Mouse (Mus musculus) kidney, embryonic 14.5 days (tissue): ENCODE measurements around the gene Fancd2. TPM values are rescaled to one million over a fixed set of nuclear protein-coding genes. Genes with fewer than 3 reads are reported as not detected.

Experiments used
- ATAC-seq: fragments of 200-750 bp; cut with Nextera tagmentation; 2 replicates; pipeline ENCODE4 v1.8.0; 2017; ENCODE audit warnings: moderate number of reproducible peaks, mild to moderate bottlenecking, moderate TSS enrichment, moderate library complexity; ENCODE audit not compliant: low FRiP score, low TSS enrichment
- H3K27ac ChIP-seq: fragments of 300-500 bp; sonication (generic); 2 replicates; pipeline ENCODE4 v1.5.1; 2014; ENCODE audit warnings: low read depth, mild to moderate bottlenecking, low read length, moderate library complexity, mixed read lengths
- H3K27me3 ChIP-seq: fragments of 300-500 bp; sonication (generic); 2 replicates; pipeline ENCODE4 v1.6.1; 2014; ENCODE audit warnings: mild to moderate bottlenecking, low read length; ENCODE audit not compliant: control insufficient read depth, insufficient read depth
- H3K36me3 ChIP-seq: fragments of 300-500 bp; sonication (generic); 2 replicates; pipeline ENCODE4 v1.6.1; 2014; ENCODE audit warnings: low read length, mixed read lengths; ENCODE audit not compliant: control insufficient read depth, insufficient read depth
- H3K4me1 ChIP-seq: fragments of 300-500 bp; sonication (generic); 2 replicates; pipeline ENCODE4 v1.6.1; 2014; ENCODE audit warnings: low read length, mixed read lengths; ENCODE audit not compliant: control insufficient read depth, insufficient read depth
- H3K4me2 ChIP-seq: fragments of 300-500 bp; sonication (generic); replicated peaks from 2 replicates; pipeline ENCODE4 v1.6.1; 2014; ENCODE audit warnings: low read depth, mild to moderate bottlenecking, low read length
- H3K4me3 ChIP-seq: fragments of 300-500 bp; sonication (generic); 2 replicates; pipeline ENCODE4 v1.5.1; 2014; ENCODE audit warnings: mild to moderate bottlenecking, low read length
- H3K9ac ChIP-seq: fragments of 300-500 bp; sonication (generic); 2 replicates; pipeline ENCODE4 v1.6.1; 2014; ENCODE audit warnings: low read depth, mild to moderate bottlenecking, low read length, moderate library complexity
- H3K9me3 ChIP-seq: fragments of 300-500 bp; sonication (generic); 2 replicates; pipeline ENCODE4 v1.6.1; 2016; ENCODE audit warnings: low read length; ENCODE audit not compliant: control insufficient read depth
- WGBS: fragments of 180-500 bp; shearing (Covaris S2); extraction: QIAGEN DNeasy Blood & Tissue Kit; methylation state at CpG from one replicate; pipeline ENCODE4 v1.1.7; 2014; 5-methylcytosine and 5-hydroxymethylcytosine counted together
- polyA plus RNA-seq: library from polyadenylated mRNA; unstranded; fragments of >200 nt; fragmentation: Nextera tagmentation; extraction: Ambion mirVana; gene quantifications from 2 replicates; pipeline ENCODE4 v1.2.1, GENCODE M21; 2014

The Fancd2 gene
- polyA plus RNA-seq, 1 experiment from 2014 or later = 16.1 TPM

- H3K4me2 ChIP-seq = no peak overlapping the region
- no peaks in the 10 kb centered on the region for H3K4me1 ChIP-seq
- H3K27me3 ChIP-seq = no peaks in the 10 kb centered on the region
- H3K9ac ChIP-seq = no peak overlapping the region
- WGBS = 99% methylated on average over 8 of the region's 12 CpGs
- no peak overlapping the region for H3K27ac ChIP-seq
- no peaks in the 10 kb centered on the region for H3K9me3 ChIP-seq
- no peak for ATAC-seq
- peaks cover 2% of the 10 kb centered on the region; the same call in 1 of the 2 replicates for H3K36me3 ChIP-seq
- H3K4me3 ChIP-seq = no peak overlapping the region
Observed at GRCm38 (mm10) chr6:113543906-113544481, 12.5 kb downstream of the Fancd2 start.

GRCm38 (mm10) chr6:113559736-113560135 is 28.3 kb downstream of the Fancd2 start:
- Histone ChIP-seq H3K9me3 (no peaks in the 10 kb centered on the region), H3K4me1 (no peaks in the 10 kb centered on the region), H3K4me2 (no peak overlapping the region), H3K9ac (no peak overlapping the region), H3K27me3 (no peaks in the 10 kb centered on the region), H3K36me3 (peaks cover 20% of the 10 kb centered on the region; the same call in 1 of the 2 replicates), H3K4me3 (no peak overlapping the region), H3K27ac (no peak overlapping the region)
- ATAC-seq = no peak
- 92% methylated on average over 6 of the region's 6 CpGs for WGBS

GRCm38 (mm10) chr6:113564557-113564956 is 33.1 kb downstream of the Fancd2 start:
- Histone ChIP-seq H3K27me3 (no peaks in the 10 kb centered on the region), H3K36me3 (peaks cover 38% of the 10 kb centered on the region; the same call in 1 of the 2 replicates), H3K4me1 (no peaks in the 10 kb centered on the region), H3K9ac (no peak overlapping the region), H3K4me3 (no peak overlapping the region), H3K27ac (no peak overlapping the region), H3K9me3 (no peaks in the 10 kb centered on the region), H3K4me2 (no peak overlapping the region)
- WGBS = 77% methylated on average over 1 of the region's 1 CpGs
- ATAC-seq = no peak

GRCm38 (mm10) chr6:113576044-113576443 is 44.6 kb downstream of the Fancd2 start:
- 95% methylated on average over 6 of the region's 6 CpGs for WGBS
- peaks cover 23% of the 10 kb centered on the region; the same call in 1 of the 2 replicates for H3K36me3 ChIP-seq

GRCm38 (mm10) chr6:113579306-113579705 is 47.8 kb downstream of the Fancd2 start:
- Histone ChIP-seq H3K36me3 (peaks cover 12% of the 10 kb centered on the region; the same call in 1 of the 2 replicates), H3K9me3 (no peaks in the 10 kb centered on the region), H3K4me1 (no peaks in the 10 kb centered on the region), H3K4me3 (no peak overlapping the region), H3K9ac (no peak overlapping the region), H3K4me2 (no peak overlapping the region), H3K27ac (no peak overlapping the region), H3K27me3 (no peaks in the 10 kb centered on the region)
- 90% methylated on average over 3 of the region's 3 CpGs for WGBS
- no peak for ATAC-seq

More at GRCm38 (mm10) chr6:113576044-113576443, 44.6 kb downstream of the Fancd2 start:
- Histone ChIP-seq H3K9me3 (no peaks in the 10 kb centered on the region), H3K27me3 (no peaks in the 10 kb centered on the region), H3K4me1 (no peaks in the 10 kb centered on the region), H3K27ac (no peak overlapping the region), H3K4me3 (no peak overlapping the region), H3K9ac (no peak overlapping the region), H3K4me2 (no peak overlapping the region)
- ATAC-seq = no peak

- Histone ChIP-seq H3K4me2 (no peak overlapping the region), H3K27ac (no peak overlapping the region), H3K4me1 (no peaks in the 10 kb centered on the region), H3K36me3 (peaks cover 2% of the 10 kb centered on the region; the same call in 1 of the 2 replicates), H3K9me3 (no peaks in the 10 kb centered on the region), H3K9ac (no peak overlapping the region), H3K27me3 (no peaks in the 10 kb centered on the region), H3K4me3 (no peak overlapping the region)
- no peak for ATAC-seq
- WGBS = 91% methylated on average over 4 of the region's 4 CpGs
Observed at GRCm38 (mm10) chr6:113583023-113583422, 51.5 kb downstream of the Fancd2 start.

GRCm38 (mm10) chr6:113585065-113585464 is 53.6 kb downstream of the Fancd2 start:
- no peak overlapping the region for H3K9ac ChIP-seq
- H3K9me3 ChIP-seq = no peaks in the 10 kb centered on the region
- H3K4me1 ChIP-seq = no peaks in the 10 kb centered on the region
- H3K27ac ChIP-seq = no peak overlapping the region
- no peak overlapping the region for H3K4me3 ChIP-seq
- H3K36me3 ChIP-seq = peaks cover 2% of the 10 kb centered on the region; the same call in 1 of the 2 replicates
- WGBS = 88% methylated on average over 5 of the region's 5 CpGs
- H3K4me2 ChIP-seq = no peak overlapping the region
- no peak for ATAC-seq
- H3K27me3 ChIP-seq = no peaks in the 10 kb centered on the region

GRCm38 (mm10) chr6:113586466-113587183 is 55.1 kb downstream of the Fancd2 start:
- Histone ChIP-seq H3K9ac (no peak overlapping the region), H3K27me3 (no peaks in the 10 kb centered on the region), H3K9me3 (no peaks in the 10 kb centered on the region), H3K4me3 (no peak overlapping the region), H3K4me1 (no peaks in the 10 kb centered on the region), H3K36me3 (peaks cover 5% of the 10 kb centered on the region; the same call in 1 of the 2 replicates), H3K4me2 (no peak overlapping the region), H3K27ac (no peak overlapping the region)
- no peak for ATAC-seq
- WGBS = 71% methylated on average over 5 of the region's 5 CpGs

- 94% methylated on average over 2 of the region's 2 CpGs for WGBS
- Histone ChIP-seq H3K9ac (no peak overlapping the region), H3K4me2 (no peak overlapping the region), H3K9me3 (no peaks in the 10 kb centered on the region), H3K36me3 (peaks cover 5% of the 10 kb centered on the region; the same call in 1 of the 2 replicates), H3K27ac (no peak overlapping the region), H3K4me3 (no peak overlapping the region), H3K4me1 (no peaks in the 10 kb centered on the region), H3K27me3 (no peaks in the 10 kb centered on the region)
- no peak for ATAC-seq
Observed at GRCm38 (mm10) chr6:113592637-113593036, 61.2 kb downstream of the Fancd2 start.
